Mouse (Mus musculus): ENCODE data around the gene Dhfr.

DNA sequence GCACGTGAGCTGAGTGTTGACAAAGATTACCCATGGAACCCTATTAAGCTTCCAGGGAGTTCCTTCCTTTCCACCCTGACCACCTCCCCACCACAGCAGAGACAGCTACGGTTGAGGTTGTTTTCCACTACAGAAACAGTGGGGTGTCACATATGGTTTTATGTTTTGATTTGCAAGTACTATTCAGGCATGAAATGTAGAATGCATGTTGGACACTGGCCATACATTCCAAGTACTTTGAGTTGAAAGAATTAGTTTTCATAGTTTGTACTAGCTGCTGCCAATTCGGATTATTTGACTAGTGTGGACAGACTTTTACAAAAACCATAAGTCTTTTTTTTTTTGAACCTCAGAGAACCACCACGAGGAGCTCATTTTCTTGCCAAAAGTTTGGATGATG is 10.8 kb downstream of the Dhfr start:
- no peak for TF ChIP-seq ZNF384 (IDR thresholded peaks at IDR 0.05; ENCODE audit: low read depth, low read length)
- no peak for TF ChIP-seq HCFC1 (IDR thresholded peaks at IDR 0.05; ENCODE audit: low read depth, low read length)
- no peak for TF ChIP-seq EP300 (IDR thresholded peaks at IDR 0.05; ENCODE audit: low read length)
- TF ChIP-seq CTCF (conservative IDR thresholded peaks at IDR 0.05 in 1 of 2, IDR thresholded peaks at IDR 0.05 in 1 of 2; ENCODE audit: low read depth in 2 of 2, low read length in 2 of 2): no peak
- TF ChIP-seq MAX (IDR thresholded peaks at IDR 0.05; ENCODE audit: low read length): no peak
- TF ChIP-seq MYC (IDR thresholded peaks at IDR 0.05; ENCODE audit: low read depth, low read length): no peak

Measured in CH12.LX (cell line).